Mouse (Mus musculus) hindbrain, embryonic 16.5 days (tissue): ENCODE data around the gene Spsb3. TPM values are rescaled to one million over a fixed set of nuclear protein-coding genes. Genes with fewer than 3 reads are reported as not detected.

ENCODE experiments used
- ATAC-seq: fragments of 200-750 bp; cut with Nextera tagmentation; 2 replicates; pipeline ENCODE4 v1.8.0; 2017; ENCODE audit warnings: moderate TSS enrichment, moderate library complexity
- H3K27ac ChIP-seq: fragments of 300-500 bp; sonication (generic); 2 replicates; pipeline ENCODE4 v1.5.1; 2014; ENCODE audit warnings: low read depth, mild to moderate bottlenecking, control low read depth, low read length, moderate library complexity
- H3K27me3 ChIP-seq: fragments of 300-500 bp; sonication (generic); replicated peaks from 2 replicates; pipeline ENCODE4 v1.6.1; 2014; ENCODE audit warnings: low read length; ENCODE audit not compliant: control insufficient read depth, insufficient read depth
- H3K36me3 ChIP-seq: fragments of 300-500 bp; sonication (generic); 2 replicates; pipeline ENCODE4 v1.6.1; 2014; ENCODE audit warnings: mild to moderate bottlenecking, low read length, moderate library complexity, mixed read lengths; ENCODE audit not compliant: control insufficient read depth, insufficient read depth
- H3K4me1 ChIP-seq: fragments of 300-500 bp; sonication (generic); 2 replicates; pipeline ENCODE4 v1.6.1; 2014; ENCODE audit warnings: low read depth, low read length; ENCODE audit not compliant: control insufficient read depth, insufficient read depth
- H3K4me2 ChIP-seq: fragments of 300-500 bp; sonication (generic); 2 replicates; pipeline ENCODE4 v1.6.1; 2014; ENCODE audit warnings: mild to moderate bottlenecking, low read length, control low read depth, moderate library complexity
- H3K4me3 ChIP-seq: fragments of 300-500 bp; sonication (generic); 2 replicates; pipeline ENCODE4 v1.5.1; 2014; ENCODE audit warnings: mild to moderate bottlenecking, low read length, control low read depth, moderate library complexity
- H3K9ac ChIP-seq: fragments of 300-500 bp; sonication (generic); 2 replicates; pipeline ENCODE4 v1.6.1; 2014; ENCODE audit warnings: low read depth, mild to moderate bottlenecking, control low read depth, low read length, moderate library complexity
- H3K9me3 ChIP-seq: fragments of 300-500 bp; sonication (generic); 2 replicates; pipeline ENCODE4 v1.6.1; 2014; ENCODE audit warnings: mild to moderate bottlenecking, low read length, moderate library complexity; ENCODE audit not compliant: control insufficient read depth
- WGBS: fragments of 180-500 bp; shearing (Covaris S2); extraction: QIAGEN DNeasy Blood & Tissue Kit; methylation state at CpG from one replicate; pipeline ENCODE4 v1.1.7; 2014; 5-methylcytosine and 5-hydroxymethylcytosine counted together
- polyA plus RNA-seq: library from polyadenylated mRNA; unstranded; fragments of >200 nt; fragmentation: Nextera tagmentation; extraction: Ambion mirVana; gene quantifications from 2 replicates; pipeline ENCODE4 v1.2.1, GENCODE M21; 2015

Gene Spsb3
- polyA plus RNA-seq, 1 experiment from 2014 or later = 90.4 TPM

- H3K9ac ChIP-seq = no peak overlapping the region
- no peak overlapping the region for H3K4me2 ChIP-seq
- no peaks in the 10 kb centered on the region for H3K27me3 ChIP-seq
- H3K36me3 ChIP-seq = peaks cover 62% of the 10 kb centered on the region
- H3K4me3 ChIP-seq = no peak overlapping the region
- no peak overlapping the region for H3K27ac ChIP-seq
- no peak for ATAC-seq
- H3K4me1 ChIP-seq = peaks cover 28% of the 10 kb centered on the region
- H3K9me3 ChIP-seq = no peaks in the 10 kb centered on the region
- 78% methylated on average over 5 of the region's 5 CpGs for whole genome bisulfite sequencing
These were observed 12.7 kb downstream of the Spsb3 start for GRCm38 (mm10) chr17:24899153-24899552.

DNA sequence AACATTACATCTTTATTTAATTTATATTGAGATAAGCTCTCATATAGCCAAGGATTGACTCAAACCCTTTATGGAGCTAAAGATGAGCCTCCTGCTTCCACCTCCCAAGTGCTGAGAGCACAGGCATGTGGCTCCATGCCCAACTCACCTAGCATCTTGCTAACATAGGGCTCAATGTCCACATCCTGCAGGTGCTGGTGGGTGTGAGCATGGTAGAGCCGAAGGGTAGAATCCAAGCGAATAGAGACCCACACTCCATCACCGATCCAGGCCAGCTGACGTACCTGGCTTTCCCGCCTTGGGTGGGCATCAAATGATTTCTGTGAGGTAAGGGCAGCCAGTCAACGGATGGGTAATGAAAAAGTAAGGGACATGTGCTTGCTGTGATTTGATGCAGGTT, 13.6 kb downstream of the Spsb3 start:
- H3K27ac ChIP-seq = no peak overlapping the region
- no peak overlapping the region for H3K9ac ChIP-seq
- H3K4me3 ChIP-seq = no peak overlapping the region
- no peak overlapping the region for H3K4me2 ChIP-seq
- no peaks in the 10 kb centered on the region for H3K27me3 ChIP-seq
- H3K4me1 ChIP-seq = peaks cover 25% of the 10 kb centered on the region
- no peak for ATAC-seq
- no peaks in the 10 kb centered on the region for H3K9me3 ChIP-seq
- WGBS = 94% methylated on average over 6 of the region's 6 CpGs
- H3K36me3 ChIP-seq = peaks cover 69% of the 10 kb centered on the region

DNA sequence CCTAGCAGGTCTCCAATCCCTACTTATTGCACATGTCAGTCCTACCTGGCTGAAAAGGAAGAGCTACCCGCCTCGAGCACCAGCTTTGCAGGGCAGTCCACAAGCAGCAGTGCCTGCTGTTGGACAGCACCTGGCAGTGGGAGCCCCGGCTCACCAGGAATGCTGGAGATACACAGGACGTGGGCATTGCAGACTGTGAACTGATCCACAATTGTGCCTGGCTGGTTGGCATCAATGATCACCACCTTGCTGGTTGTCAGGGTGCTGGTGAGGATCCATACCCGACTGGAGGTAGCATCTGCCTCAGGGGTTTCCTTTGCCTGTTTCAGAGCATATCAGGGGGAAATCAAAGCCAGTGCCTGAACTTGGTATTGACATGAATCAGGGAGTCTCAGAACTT, 15.7 kb downstream of the Spsb3 start:
- H3K27ac ChIP-seq = no peak overlapping the region
- H3K4me2 ChIP-seq = no peak overlapping the region
- peaks cover 13% of the 10 kb centered on the region for H3K4me1 ChIP-seq
- H3K4me3 ChIP-seq = no peak overlapping the region
- H3K9me3 ChIP-seq = no peaks in the 10 kb centered on the region
- no peak overlapping the region for H3K9ac ChIP-seq
- 92% methylated on average over 5 of the region's 5 CpGs for WGBS
- no peaks in the 10 kb centered on the region for H3K27me3 ChIP-seq
- ATAC-seq = no peak
- peaks cover 87% of the 10 kb centered on the region for H3K36me3 ChIP-seq

DNA sequence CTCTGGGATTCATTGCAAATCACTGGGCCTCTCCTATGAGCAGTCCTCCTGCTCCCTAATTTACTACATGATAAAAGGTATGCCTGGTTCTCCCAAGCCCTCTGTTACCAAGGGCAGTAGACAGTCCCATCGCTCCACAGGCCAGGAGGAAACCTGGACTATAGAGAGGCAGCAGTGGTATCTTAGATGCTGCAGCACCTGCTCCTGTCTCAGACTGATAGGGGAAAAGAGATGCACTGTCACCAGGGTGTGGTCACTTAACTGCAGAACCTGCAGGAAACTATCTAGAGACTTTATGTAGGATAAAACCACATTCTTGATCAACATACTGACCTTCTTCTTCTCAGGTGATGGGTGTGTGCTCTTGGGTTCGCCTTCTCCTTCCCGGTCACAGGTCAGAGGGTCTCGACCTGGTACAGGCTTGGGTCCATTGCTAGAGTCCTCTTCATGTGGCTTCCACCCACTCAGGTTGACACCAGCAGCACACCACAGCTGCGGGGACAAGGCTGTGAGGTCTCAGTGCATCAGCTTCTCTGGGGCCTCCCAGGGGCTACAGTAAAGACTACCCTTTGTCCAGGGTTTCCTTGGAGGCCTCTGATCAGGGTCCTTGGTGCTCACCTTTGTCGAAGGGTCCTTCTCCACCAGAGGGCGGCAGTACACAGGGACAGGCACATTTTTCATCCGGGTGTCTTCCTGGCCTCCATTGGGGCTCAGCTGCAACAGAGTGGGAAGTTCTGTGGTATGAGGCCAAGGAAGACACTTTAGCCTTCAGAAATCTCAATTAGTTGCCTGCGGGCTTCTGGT, 16.4 kb downstream of the Spsb3 start:
- peaks cover 6% of the 10 kb centered on the region for H3K4me1 ChIP-seq
- H3K27ac ChIP-seq = no peak overlapping the region
- no peaks in the 10 kb centered on the region for H3K27me3 ChIP-seq
- H3K4me2 ChIP-seq = no peak overlapping the region
- WGBS = 66% methylated on average over 9 of the region's 9 CpGs
- ATAC-seq = no peak
- peaks cover 87% of the 10 kb centered on the region for H3K36me3 ChIP-seq
- H3K9me3 ChIP-seq = no peaks in the 10 kb centered on the region
- H3K4me3 ChIP-seq = no peak overlapping the region
- H3K9ac ChIP-seq = no peak overlapping the region

DNA sequence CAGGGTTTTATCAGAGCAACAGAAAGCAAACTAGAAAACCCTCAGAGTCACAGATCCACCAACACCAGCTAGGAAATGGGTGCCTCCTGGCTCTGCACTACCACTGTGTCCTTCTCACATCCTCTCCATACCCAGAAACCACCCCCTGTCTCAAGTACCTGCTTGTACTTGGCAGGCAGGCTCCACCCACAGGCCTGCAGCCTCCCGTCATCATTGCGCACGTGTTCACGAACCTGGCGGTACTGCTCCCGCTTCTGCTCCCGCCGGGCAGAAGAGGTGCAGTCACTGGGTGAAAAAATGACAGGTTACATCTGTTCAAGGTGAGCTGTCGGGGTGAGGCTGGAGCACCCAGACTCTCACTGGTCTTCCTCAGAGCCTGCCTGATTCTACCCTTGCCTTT, 17.3 kb downstream of the Spsb3 start:
- Histone ChIP-seq H3K27me3 (no peaks in the 10 kb centered on the region), H3K27ac (no peak overlapping the region), H3K4me1 (no peaks in the 10 kb centered on the region), H3K36me3 (peaks cover 88% of the 10 kb centered on the region), H3K9ac (no peak overlapping the region), H3K4me3 (no peak overlapping the region), H3K9me3 (no peaks in the 10 kb centered on the region), H3K4me2 (no peak overlapping the region)
- WGBS = 89% methylated on average over 9 of the region's 9 CpGs
- no peak for ATAC-seq

GRCm38 (mm10) chr17:24907591-24907990, 21.1 kb downstream of the Spsb3 start:
- ATAC-seq = no peak
- peaks cover 81% of the 10 kb centered on the region for H3K36me3 ChIP-seq
- WGBS = 96% methylated on average over 2 of the region's 2 CpGs
- H3K4me2 ChIP-seq = no peak overlapping the region
- no peaks in the 10 kb centered on the region for H3K27me3 ChIP-seq
- H3K4me3 ChIP-seq = no peak overlapping the region
- no peak overlapping the region for H3K9ac ChIP-seq
- H3K9me3 ChIP-seq = no peaks in the 10 kb centered on the region
- H3K4me1 ChIP-seq = no peaks in the 10 kb centered on the region
- H3K27ac ChIP-seq = no peak overlapping the region

- Histone ChIP-seq H3K4me1 (no peaks in the 10 kb centered on the region), H3K27me3 (no peaks in the 10 kb centered on the region), H3K27ac (no peak overlapping the region), H3K4me3 (no peak overlapping the region), H3K36me3 (peaks cover 77% of the 10 kb centered on the region), H3K9me3 (no peaks in the 10 kb centered on the region), H3K4me2 (no peak overlapping the region), H3K9ac (no peak overlapping the region)
- no peak for ATAC-seq
These were observed 27.5 kb downstream of the Spsb3 start for GRCm38 (mm10) chr17:24913984-24914383.

DNA sequence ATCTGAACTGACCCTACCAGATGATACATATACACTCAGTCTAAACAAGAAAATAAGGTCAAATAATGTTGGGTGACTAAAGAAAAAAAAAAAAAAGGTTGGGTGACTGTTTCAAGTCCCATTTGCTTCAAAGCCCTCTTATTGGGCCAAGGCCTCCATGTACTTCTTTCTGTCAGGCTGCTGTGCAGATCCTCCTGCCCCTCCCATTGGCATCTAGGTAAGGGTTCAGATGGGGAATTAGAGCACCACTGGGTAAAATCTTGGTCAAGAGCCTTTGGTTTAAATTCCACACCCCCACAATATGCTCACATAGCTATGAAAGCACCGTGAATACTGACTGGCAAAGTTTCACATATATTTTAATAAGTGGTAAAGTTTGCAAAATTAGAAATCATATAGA, 36.8 kb downstream of the Spsb3 start:
- no peaks in the 10 kb centered on the region for H3K27me3 ChIP-seq
- H3K9ac ChIP-seq = no peak overlapping the region
- no peak overlapping the region for H3K4me3 ChIP-seq
- H3K36me3 ChIP-seq = peaks cover 57% of the 10 kb centered on the region
- no peak overlapping the region for H3K4me2 ChIP-seq
- ATAC-seq = no peak
- no peak overlapping the region for H3K27ac ChIP-seq
- 88% methylated on average over 1 of the region's 1 CpGs for WGBS
- H3K9me3 ChIP-seq = no peaks in the 10 kb centered on the region
- H3K4me1 ChIP-seq = no peaks in the 10 kb centered on the region

- Histone ChIP-seq H3K9me3 (no peaks in the 10 kb centered on the region), H3K27ac (no peak overlapping the region), H3K4me1 (peaks cover 4% of the 10 kb centered on the region), H3K4me3 (no peak overlapping the region), H3K9ac (no peak overlapping the region), H3K27me3 (no peaks in the 10 kb centered on the region), H3K36me3 (peaks cover 17% of the 10 kb centered on the region), H3K4me2 (no peak overlapping the region)
- 81% methylated on average over 1 of the region's 1 CpGs for WGBS
- no peak for ATAC-seq
These were observed 43.1 kb downstream of the Spsb3 start for GRCm38 (mm10) chr17:24929506-24929905.
